Mouse (Mus musculus) forebrain, embryonic 10.5 days (tissue): ENCODE results near the gene Mrps36. TPM values are rescaled to one million over a fixed set of nuclear protein-coding genes. Genes with fewer than 3 reads are reported as not detected.
"Not testable (repeated sequence)": the region's sequence is repeated elsewhere in the genome, so short reads cannot be mapped to it uniquely, and the experiment has no call there.

Experiments
- DNase-seq: peaks from one replicate; pipeline ENCODE4 v3.0.0-alpha.2; 2017; ENCODE audit warnings: low spot score; ENCODE audit errors: extremely low spot score
- H3K27ac ChIP-seq: fragments of 300-500 bp; sonication (generic); 2 replicates; pipeline ENCODE4 v1.5.1; 2016; ENCODE audit warnings: mild to moderate bottlenecking
- H3K27me3 ChIP-seq: fragments of 300-500 bp; sonication (generic); 2 replicates; pipeline ENCODE4 v1.6.1; 2016; ENCODE audit warnings: mild to moderate bottlenecking; ENCODE audit not compliant: poor library complexity, severe bottlenecking
- H3K36me3 ChIP-seq: fragments of 300-500 bp; sonication (generic); replicated peaks from 2 replicates; pipeline ENCODE4 v1.6.1; 2016; ENCODE audit warnings: mild to moderate bottlenecking, moderate library complexity
- H3K4me1 ChIP-seq: fragments of 300-500 bp; sonication (generic); 2 replicates; pipeline ENCODE4 v1.6.1; 2016
- H3K4me3 ChIP-seq: fragments of 300-500 bp; sonication (generic); 2 replicates; pipeline ENCODE4 v1.5.1; 2016; ENCODE audit warnings: mild to moderate bottlenecking, moderate library complexity
- H3K9me3 ChIP-seq: fragments of 300-500 bp; sonication (generic); 2 replicates; pipeline ENCODE4 v1.6.1; 2016; ENCODE audit warnings: mild to moderate bottlenecking, moderate library complexity
- WGBS: fragments of 180-500 bp; shearing (Covaris S2); methylation state at CpG from one replicate; pipeline ENCODE4 v1.1.7; 2016; 5-methylcytosine and 5-hydroxymethylcytosine counted together
- polyA plus RNA-seq: library from polyadenylated mRNA; unstranded; fragments of >200 nt; fragmentation: Nextera tagmentation; extraction: Ambion mirVana; gene quantifications from 2 replicates; pipeline ENCODE4 v1.2.1, GENCODE M21; 2016

Gene Mrps36
- polyA plus RNA-seq, 1 experiment from 2014 or later = 139 TPM

DNA sequence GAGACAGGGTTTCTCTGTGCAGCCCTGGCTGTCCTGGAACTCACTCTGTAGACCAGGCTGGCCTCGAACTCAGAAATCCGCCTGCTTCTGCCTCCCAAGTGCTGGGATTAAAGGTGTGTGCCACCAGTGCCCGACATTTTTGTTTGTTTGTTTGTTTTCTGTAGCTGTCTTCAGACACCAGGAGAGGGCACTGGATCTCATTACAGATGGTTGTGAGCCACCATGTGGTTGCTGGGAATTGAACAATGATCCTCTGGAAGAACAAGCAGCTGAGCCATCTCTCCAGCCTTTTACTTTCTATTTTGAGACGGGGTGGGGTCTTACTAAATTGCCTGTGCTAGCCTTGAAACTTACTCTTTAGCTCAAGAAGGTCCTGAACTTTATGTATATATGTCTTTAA lies 15.9 kb downstream of the Mrps36 start:
- peaks cover 14% of the 10 kb centered on the region for H3K4me1 ChIP-seq
- WGBS = 94% methylated on average over 4 of the region's 4 CpGs
- not testable (repeated sequence) for H3K9me3 ChIP-seq, H3K4me3 ChIP-seq, H3K27me3 ChIP-seq, H3K27ac ChIP-seq, DNase-seq
- peaks cover 57% of the 10 kb centered on the region for H3K36me3 ChIP-seq

DNA sequence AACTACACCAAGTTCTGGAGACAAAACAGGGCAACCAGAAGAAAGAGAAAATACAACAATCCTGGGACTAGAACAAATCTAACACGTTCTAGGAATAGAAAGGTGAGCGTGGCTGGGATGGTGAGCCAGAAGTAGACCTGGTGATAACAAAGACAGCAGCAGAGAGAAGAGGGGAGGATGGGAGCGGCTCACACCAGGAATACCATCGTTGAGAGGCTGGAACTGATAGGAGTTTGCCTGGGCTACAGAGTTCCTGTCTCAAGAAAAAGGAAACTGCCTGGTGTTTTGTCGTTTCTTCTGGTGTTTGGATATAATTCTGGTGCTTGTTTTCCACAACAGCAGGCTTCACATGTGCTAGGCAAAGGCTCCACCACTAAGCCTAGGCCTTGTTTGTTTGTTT lies 16.4 kb downstream of the Mrps36 start:
- Histone ChIP-seq H3K4me1 (peaks cover 14% of the 10 kb centered on the region), H3K27me3 (no peaks in the 10 kb centered on the region), H3K9me3 (no peaks in the 10 kb centered on the region), H3K4me3 (no peak overlapping the region), H3K27ac (no peak overlapping the region), H3K36me3 (peaks cover 61% of the 10 kb centered on the region)
- WGBS = 91% methylated on average over 5 of the region's 5 CpGs
- no peak for DNase-seq

DNA sequence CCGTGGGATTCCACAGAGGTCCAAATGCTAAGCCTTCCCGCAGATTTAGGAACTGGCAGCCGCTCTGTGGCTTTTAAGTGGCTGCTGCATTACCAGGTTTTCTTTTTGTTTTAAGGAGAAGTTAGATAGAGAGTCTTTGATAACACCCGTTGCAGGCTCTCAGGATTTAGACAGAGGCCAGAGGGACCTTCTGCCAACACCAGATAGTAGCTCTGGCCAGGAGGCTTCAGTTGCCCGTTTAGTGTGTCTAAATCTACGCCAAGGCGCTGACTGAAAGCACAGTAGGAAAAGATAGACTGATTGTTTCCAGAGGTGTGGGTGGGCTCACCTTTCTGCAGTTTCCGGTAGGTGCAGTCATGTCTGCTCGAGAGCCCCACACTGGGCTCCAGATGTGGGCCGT lies 19.3 kb downstream of the Mrps36 start:
- H3K27me3 ChIP-seq = no peaks in the 10 kb centered on the region
- DNase-seq = no peak
- H3K27ac ChIP-seq = no peak overlapping the region
- WGBS = 91% methylated on average over 10 of the region's 10 CpGs
- H3K36me3 ChIP-seq = peaks cover 89% of the 10 kb centered on the region
- no peak overlapping the region for H3K4me3 ChIP-seq
- peaks cover 14% of the 10 kb centered on the region for H3K4me1 ChIP-seq
- H3K9me3 ChIP-seq = no peaks in the 10 kb centered on the region

DNA sequence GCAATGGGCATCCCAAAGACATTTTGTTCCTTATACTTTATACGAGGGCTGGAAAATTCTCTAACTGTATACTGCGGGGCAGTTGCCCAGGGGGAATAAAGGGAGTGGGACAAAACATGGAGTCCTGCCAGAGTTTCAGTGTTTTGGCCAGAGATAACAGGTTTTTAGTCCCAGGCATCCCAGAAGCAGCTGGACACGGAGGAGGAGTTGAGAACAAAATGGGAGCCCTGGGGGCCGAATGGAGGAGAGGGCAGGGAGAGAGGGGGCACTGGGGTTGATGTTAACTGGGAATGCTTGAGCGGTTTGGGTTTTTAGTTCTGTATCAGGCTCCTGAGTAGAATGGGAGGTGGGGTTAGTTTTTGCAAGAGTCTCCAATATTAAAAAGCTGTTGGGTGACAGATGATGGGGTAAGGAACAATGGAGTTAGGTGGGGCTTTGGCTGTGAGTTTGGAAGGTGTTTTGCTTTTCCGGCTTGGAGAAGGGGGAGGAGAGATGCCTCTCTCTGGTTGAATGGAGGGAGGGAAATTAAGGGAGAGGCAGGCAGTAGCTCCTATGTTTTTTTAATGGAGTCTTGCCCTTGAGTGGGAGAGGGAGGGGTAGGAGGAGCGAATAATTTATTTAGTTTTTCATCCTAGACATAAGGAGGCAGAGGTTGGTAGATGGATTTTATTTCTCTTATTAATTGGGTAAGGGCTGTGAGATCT lies 20.3 kb downstream of the Mrps36 start:
- Histone ChIP-seq H3K4me3 (no peak overlapping the region), H3K36me3 (peaks cover 96% of the 10 kb centered on the region), H3K27ac (no peak overlapping the region), H3K27me3 (no peaks in the 10 kb centered on the region), H3K9me3 (no peaks in the 10 kb centered on the region), H3K4me1 (peaks cover 4% of the 10 kb centered on the region)
- no peak for DNase-seq
- WGBS = 91% methylated on average over 7 of the region's 7 CpGs

DNA sequence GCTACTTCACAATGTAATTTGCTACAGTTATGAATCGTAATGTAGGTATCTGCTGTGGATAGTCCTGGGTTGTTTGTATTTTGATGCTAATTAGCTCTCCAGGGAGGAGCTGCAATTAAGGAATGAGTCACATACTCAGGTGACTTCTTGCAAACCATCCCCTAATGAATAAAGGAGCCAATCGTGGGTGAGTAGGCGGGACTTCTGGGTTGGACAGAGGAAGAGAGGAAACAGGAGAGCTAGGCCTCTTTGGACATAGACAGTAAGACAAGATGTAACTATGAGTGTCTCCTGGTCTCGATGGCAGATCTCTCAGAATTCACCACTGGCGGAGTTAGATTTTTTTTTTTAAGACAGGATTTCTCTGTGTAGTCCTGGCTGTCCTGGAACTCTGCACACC lies 22.8 kb downstream of the Mrps36 start:
- Histone ChIP-seq H3K27me3 (no peaks in the 10 kb centered on the region), H3K9me3 (no peaks in the 10 kb centered on the region), H3K4me3 (no peak overlapping the region), H3K4me1 (no peaks in the 10 kb centered on the region), H3K27ac (no peak overlapping the region), H3K36me3 (peaks cover 95% of the 10 kb centered on the region)
- 90% methylated on average over 5 of the region's 5 CpGs for WGBS
- DNase-seq = no peak

DNA sequence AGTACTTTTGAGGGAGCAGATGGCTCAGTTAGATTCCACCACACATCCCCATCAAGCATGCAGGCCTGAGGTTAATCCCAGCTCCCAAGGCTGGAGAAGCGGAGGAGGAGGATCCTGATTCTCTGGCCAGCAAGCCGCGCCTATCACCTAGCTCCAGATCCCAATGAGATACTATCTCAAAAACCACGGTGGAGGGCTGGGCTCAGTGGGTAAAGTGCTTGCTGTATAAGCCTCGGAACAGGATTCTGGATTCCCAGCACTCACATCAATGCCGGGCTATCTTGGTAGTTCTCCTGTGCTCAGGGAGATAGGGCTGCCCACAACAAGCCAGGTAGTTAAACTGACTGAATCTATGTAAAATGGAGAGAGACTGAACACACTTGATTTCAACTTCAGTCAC lies 29.0 kb downstream of the Mrps36 start:
- Histone ChIP-seq H3K4me1 (no peaks in the 10 kb centered on the region), H3K4me3 (no peak overlapping the region), H3K27ac (no peak overlapping the region), H3K27me3 (no peaks in the 10 kb centered on the region), H3K36me3 (peaks cover 99% of the 10 kb centered on the region), H3K9me3 (no peaks in the 10 kb centered on the region)
- DNase-seq = no peak
- 93% methylated on average over 6 of the region's 6 CpGs for WGBS

DNA sequence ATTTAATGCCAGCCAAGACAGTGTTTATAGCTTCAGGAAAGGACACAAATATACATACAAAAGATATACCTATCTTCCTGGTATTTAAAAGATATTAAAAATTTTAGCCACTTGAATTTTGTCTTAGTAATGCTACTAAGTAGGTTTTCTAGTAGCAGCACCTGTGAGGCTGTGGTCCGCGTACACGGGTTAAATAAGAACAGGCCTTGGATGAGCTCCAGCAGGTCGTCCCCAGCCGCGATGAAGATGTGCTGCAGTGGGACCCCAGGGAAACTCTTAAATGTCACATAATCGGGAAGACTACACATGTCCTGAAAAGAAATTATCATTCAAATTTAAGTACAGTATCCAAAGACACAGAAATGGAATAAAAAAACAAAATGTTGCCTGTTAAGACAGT lies 38.3 kb downstream of the Mrps36 start:
- Histone ChIP-seq H3K36me3 (peaks cover 98% of the 10 kb centered on the region), H3K27ac (no peak overlapping the region), H3K4me1 (no peaks in the 10 kb centered on the region), H3K9me3 (no peaks in the 10 kb centered on the region), H3K4me3 (no peak overlapping the region), H3K27me3 (no peaks in the 10 kb centered on the region)
- DNase-seq = no peak
- 94% methylated on average over 7 of the region's 7 CpGs for WGBS

DNA sequence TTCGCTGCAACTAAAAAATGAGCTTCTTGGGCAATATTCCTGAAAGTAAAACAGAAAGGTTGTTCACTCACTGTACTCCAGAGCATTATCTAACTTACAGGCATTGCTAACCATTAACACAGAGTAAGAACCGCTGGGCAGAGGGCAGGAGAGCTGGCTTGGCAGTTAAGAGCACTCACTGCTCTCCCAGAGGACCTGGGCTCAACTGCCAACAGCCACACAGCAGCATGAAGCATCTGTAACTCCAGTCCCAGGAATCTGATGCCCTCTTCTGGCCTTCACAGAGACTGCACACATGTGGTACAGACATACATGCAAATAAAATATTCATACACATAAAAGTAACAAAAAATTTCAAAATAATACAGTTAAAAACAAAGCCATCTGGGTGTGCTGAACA lies 41.0 kb downstream of the Mrps36 start:
- Histone ChIP-seq H3K9me3 (no peaks in the 10 kb centered on the region), H3K27me3 (no peaks in the 10 kb centered on the region), H3K4me3 (no peak overlapping the region), H3K4me1 (no peaks in the 10 kb centered on the region), H3K27ac (no peak overlapping the region), H3K36me3 (peaks cover 98% of the 10 kb centered on the region)
- no peak for DNase-seq
- WGBS = 92% methylated on average over 2 of the region's 2 CpGs

DNA sequence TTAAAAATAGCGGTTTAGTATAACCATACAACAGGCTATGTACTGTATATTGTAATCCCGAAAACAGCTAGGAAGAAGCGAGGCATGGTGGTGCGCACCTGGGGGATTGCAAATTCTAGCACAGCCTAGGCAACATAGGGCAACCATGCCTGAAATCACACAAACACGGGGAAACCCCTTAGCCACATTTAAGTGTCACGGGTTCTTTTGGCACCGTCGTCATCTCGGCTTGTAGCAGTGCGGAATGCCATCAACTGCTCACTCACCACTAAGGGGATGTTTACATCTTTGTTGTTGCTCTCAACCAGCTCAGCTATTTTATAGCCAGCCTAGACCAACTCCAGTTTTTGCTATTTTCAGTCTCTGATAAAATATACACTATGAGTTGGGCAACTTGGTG lies 45.6 kb downstream of the Mrps36 start:
- no peak overlapping the region for H3K4me3 ChIP-seq
- WGBS = 96% methylated on average over 10 of the region's 10 CpGs
- no peaks in the 10 kb centered on the region for H3K4me1 ChIP-seq
- no peaks in the 10 kb centered on the region for H3K9me3 ChIP-seq
- H3K27ac ChIP-seq = no peak overlapping the region
- H3K27me3 ChIP-seq = no peaks in the 10 kb centered on the region
- peaks cover 87% of the 10 kb centered on the region for H3K36me3 ChIP-seq
- DNase-seq = no peak

DNA sequence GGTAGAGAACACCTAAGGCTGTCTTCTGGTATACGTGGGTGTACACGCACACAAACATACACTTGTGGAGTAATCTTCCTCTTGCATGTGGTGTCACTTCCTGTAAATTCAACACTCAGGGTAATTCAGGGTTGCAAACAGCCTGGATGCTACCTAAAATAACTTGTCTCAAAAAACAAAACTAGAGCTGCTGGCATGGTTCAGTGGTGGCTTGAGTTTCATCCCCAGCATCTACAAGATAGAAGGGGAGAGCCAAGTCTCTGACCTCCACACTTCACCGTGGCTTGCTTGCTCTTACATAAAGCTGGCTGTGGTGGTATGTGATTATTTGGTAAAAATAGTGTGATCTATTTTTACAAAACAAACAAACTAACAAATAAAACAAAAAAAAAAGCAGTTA lies 46.9 kb downstream of the Mrps36 start:
- Histone ChIP-seq H3K4me1 (no peaks in the 10 kb centered on the region), H3K9me3 (no peaks in the 10 kb centered on the region), H3K4me3 (no peak overlapping the region), H3K27ac (no peak overlapping the region), H3K36me3 (peaks cover 73% of the 10 kb centered on the region), H3K27me3 (no peaks in the 10 kb centered on the region)
- 98% methylated on average over 3 of the region's 3 CpGs for WGBS
- no peak for DNase-seq

DNA sequence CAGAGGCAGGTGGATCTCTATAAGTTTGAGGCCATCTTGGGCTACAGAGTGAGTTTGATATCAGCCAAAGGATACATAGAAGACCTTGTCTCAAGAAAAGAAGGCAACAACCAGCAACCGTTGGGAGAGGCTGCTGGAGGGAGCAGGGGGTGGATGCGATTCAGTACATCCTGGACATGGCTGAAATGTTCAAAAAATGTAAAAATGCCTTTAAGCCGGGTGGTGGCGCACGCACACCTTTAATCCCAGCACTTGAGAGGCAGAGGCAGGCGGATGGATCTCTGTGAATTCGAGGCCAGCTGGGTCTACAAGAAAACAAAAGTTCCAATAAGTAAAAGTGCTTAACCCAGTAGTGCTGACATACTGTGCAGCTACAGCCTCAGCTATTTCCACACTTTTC lies 56.9 kb downstream of the Mrps36 start:
- Histone ChIP-seq H3K27ac (no peak overlapping the region), H3K27me3 (no peaks in the 10 kb centered on the region), H3K36me3 (no peaks in the 10 kb centered on the region), H3K4me1 (no peaks in the 10 kb centered on the region), H3K9me3 (no peaks in the 10 kb centered on the region), H3K4me3 (no peak overlapping the region)
- no peak for DNase-seq
- WGBS = 67% methylated on average over 7 of the region's 7 CpGs
